Mouse (Mus musculus): ENCODE results near the gene Rbm20. TPM values are rescaled to one million over a fixed set of nuclear protein-coding genes. Genes with fewer than 3 reads are reported as not detected.

Rbm20 gene
- polyA plus RNA-seq, 1 experiment = 0.22 TPM

GRCm38 (mm10) chr19:53838850-53839249 is 161.7 kb downstream of the Rbm20 start:
- 60% methylated on average over 9 of the region's 9 CpGs for WGBS
- H3K4me1 ChIP-seq (ENCODE audit: control insufficient read depth, insufficient read depth, insufficient read length) = no peaks in the 10 kb centered on the region

GRCm38 (mm10) chr19:53839837-53840236 is 162.7 kb downstream of the Rbm20 start:
- TF ChIP-seq CTCF (IDR thresholded peaks at IDR 0.05; ENCODE audit: extremely low read depth, insufficient read depth, insufficient read length, insufficient replicate concordance) (no peak), POLR2A (IDR thresholded peaks at IDR 0.05; ENCODE audit: low read depth, low read length) (no peak)
- Histone ChIP-seq H3K36me3 (ENCODE audit: control insufficient read depth, insufficient read depth, low read length) (no peaks in the 10 kb centered on the region), H3K4me1 (ENCODE audit: control insufficient read depth, insufficient read depth, insufficient read length) (no peaks in the 10 kb centered on the region), H3K27me3 (ENCODE audit: control insufficient read depth, insufficient read depth, low read length) (no peaks in the 10 kb centered on the region), H3K27ac (ENCODE audit: insufficient read depth, low read length) (no peak overlapping the region), H3K4me3 (ENCODE audit: extremely low read depth, insufficient read depth, insufficient read length) (no peak overlapping the region)
- DNase-seq (ENCODE audit: low read depth in 1 of 2, low spot score in 2 of 2) = no peak
- 87% methylated on average over 6 of the region's 6 CpGs for WGBS

More at GRCm38 (mm10) chr19:53838850-53839249, 161.7 kb downstream of the Rbm20 start:
- Histone ChIP-seq H3K27me3 (ENCODE audit: control insufficient read depth, insufficient read depth, low read length) (no peaks in the 10 kb centered on the region), H3K27ac (ENCODE audit: insufficient read depth, low read length) (no peak overlapping the region), H3K36me3 (ENCODE audit: control insufficient read depth, insufficient read depth, low read length) (no peaks in the 10 kb centered on the region), H3K4me3 (ENCODE audit: extremely low read depth, insufficient read depth, insufficient read length) (no peak overlapping the region)
- TF ChIP-seq CTCF (IDR thresholded peaks at IDR 0.05; ENCODE audit: extremely low read depth, insufficient read depth, insufficient read length, insufficient replicate concordance) = peak; percentile 1; the same call in 1 of the 2 replicates
- no peak for TF ChIP-seq POLR2A (IDR thresholded peaks at IDR 0.05; ENCODE audit: low read depth, low read length)
- DNase-seq (ENCODE audit: low read depth in 1 of 2, low spot score in 2 of 2) = no peak

- Histone ChIP-seq H3K4me3 (ENCODE audit: extremely low read depth, insufficient read depth, insufficient read length) (no peak overlapping the region), H3K27me3 (ENCODE audit: control insufficient read depth, insufficient read depth, low read length) (no peaks in the 10 kb centered on the region), H3K36me3 (ENCODE audit: control insufficient read depth, insufficient read depth, low read length) (no peaks in the 10 kb centered on the region), H3K27ac (ENCODE audit: insufficient read depth, low read length) (no peak overlapping the region), H3K4me1 (ENCODE audit: control insufficient read depth, insufficient read depth, insufficient read length) (no peaks in the 10 kb centered on the region)
- peak; percentile 47 to 80 for DNase-seq (ENCODE audit: low read depth in 1 of 2, low spot score in 2 of 2)
- WGBS = 66% methylated on average over 8 of the region's 8 CpGs
- TF ChIP-seq CTCF (IDR thresholded peaks at IDR 0.05; ENCODE audit: extremely low read depth, insufficient read depth, insufficient read length, insufficient replicate concordance) (peak; percentile 86; the same call in 1 of the 2 replicates), POLR2A (IDR thresholded peaks at IDR 0.05; ENCODE audit: low read depth, low read length) (no peak)
Measured at GRCm38 (mm10) chr19:53841915-53842314, 164.8 kb downstream of the Rbm20 start.

DNA sequence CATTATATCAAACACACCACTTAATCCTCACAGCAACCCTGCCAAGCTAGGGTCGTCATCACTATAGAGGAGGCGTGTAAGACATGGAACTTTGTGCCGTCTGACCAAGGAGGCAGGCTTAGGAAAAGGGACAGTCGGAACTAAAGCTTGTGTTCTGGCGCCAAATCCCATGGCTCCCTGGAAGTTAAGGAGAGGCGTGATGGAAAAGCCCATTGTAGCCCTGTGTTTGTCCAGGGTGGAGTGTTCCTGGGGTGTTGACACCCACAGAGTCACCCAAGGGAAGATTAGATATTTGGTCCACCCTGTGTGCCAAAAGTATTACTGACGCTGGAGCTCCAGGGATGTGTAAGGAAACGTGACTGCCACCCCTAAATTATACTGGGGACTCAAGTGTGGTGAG is 166.9 kb downstream of the Rbm20 start:
- H3K27ac ChIP-seq (ENCODE audit: insufficient read depth, low read length) = no peak overlapping the region
- H3K36me3 ChIP-seq (ENCODE audit: control insufficient read depth, insufficient read depth, low read length) = no peaks in the 10 kb centered on the region
- DNase-seq (ENCODE audit: low read depth in 1 of 2, low spot score in 2 of 2) = no peak
- no peaks in the 10 kb centered on the region for H3K27me3 ChIP-seq (ENCODE audit: control insufficient read depth, insufficient read depth, low read length)
- H3K4me3 ChIP-seq (ENCODE audit: extremely low read depth, insufficient read depth, insufficient read length) = no peak overlapping the region
- TF ChIP-seq POLR2A (IDR thresholded peaks at IDR 0.05; ENCODE audit: low read depth, low read length) = no peak
- TF ChIP-seq CTCF (IDR thresholded peaks at IDR 0.05; ENCODE audit: extremely low read depth, insufficient read depth, insufficient read length, insufficient replicate concordance) = no peak
- no peaks in the 10 kb centered on the region for H3K4me1 ChIP-seq (ENCODE audit: control insufficient read depth, insufficient read depth, insufficient read length)
- WGBS = 92% methylated on average over 8 of the region's 8 CpGs

- TF ChIP-seq CTCF (IDR thresholded peaks at IDR 0.05; ENCODE audit: extremely low read depth, insufficient read depth, insufficient read length, insufficient replicate concordance) (no peak), POLR2A (IDR thresholded peaks at IDR 0.05; ENCODE audit: low read depth, low read length) (no peak)
- Histone ChIP-seq H3K4me3 (ENCODE audit: extremely low read depth, insufficient read depth, insufficient read length) (no peak overlapping the region), H3K4me1 (ENCODE audit: control insufficient read depth, insufficient read depth, insufficient read length) (no peaks in the 10 kb centered on the region), H3K27ac (ENCODE audit: insufficient read depth, low read length) (no peak overlapping the region), H3K36me3 (ENCODE audit: control insufficient read depth, insufficient read depth, low read length) (no peaks in the 10 kb centered on the region), H3K27me3 (ENCODE audit: control insufficient read depth, insufficient read depth, low read length) (no peaks in the 10 kb centered on the region)
- no peak for DNase-seq (ENCODE audit: low read depth in 1 of 2, low spot score in 2 of 2)
- WGBS = 87% methylated on average over 10 of the region's 10 CpGs
Measured at GRCm38 (mm10) chr19:53848272-53848995, 171.3 kb downstream of the Rbm20 start.

DNA sequence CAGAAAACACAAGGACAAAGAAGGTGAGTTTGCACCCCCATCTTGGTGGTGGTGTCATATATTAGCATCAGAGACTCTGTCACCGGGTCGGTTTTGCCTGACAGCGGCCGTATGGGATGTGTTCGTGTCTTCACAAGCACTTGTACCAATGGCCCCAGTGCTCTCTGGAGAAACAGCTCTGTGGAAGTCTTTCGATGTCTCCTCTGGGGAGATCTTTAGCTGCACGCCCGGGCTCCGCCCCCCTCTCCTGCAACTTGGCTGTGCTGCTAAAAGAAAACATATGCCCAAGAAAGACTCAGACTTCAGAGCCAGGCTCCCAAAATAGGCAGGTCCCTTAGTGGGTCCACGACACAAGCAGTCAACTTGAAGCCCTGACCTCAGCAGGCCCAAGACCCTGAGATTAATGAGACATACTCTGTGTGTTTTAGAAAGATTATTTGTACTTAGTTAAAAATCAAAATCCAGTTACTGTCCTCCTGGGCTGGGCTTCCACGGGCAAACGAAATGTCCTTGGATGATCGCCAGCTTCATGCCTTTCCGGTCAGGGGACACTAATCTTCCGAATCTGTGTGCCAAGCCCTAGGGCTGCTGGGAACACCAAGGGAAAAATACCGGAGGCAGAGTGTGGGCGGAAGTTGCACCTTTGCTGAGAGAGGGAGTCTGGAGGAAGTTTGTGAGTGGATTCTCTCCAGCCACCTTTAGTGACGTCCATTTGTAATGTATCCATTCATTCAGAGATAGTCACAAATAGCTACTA is 173.2 kb downstream of the Rbm20 start:
- H3K27ac ChIP-seq (ENCODE audit: insufficient read depth, low read length) = 0 out of 2 replicates have a peak overlapping the region, but pooled peaks have one; percentile 8
- DNase-seq (ENCODE audit: low read depth in 1 of 2, low spot score in 2 of 2) = no peak
- no peak overlapping the region for H3K4me3 ChIP-seq (ENCODE audit: extremely low read depth, insufficient read depth, insufficient read length)
- TF ChIP-seq CTCF (IDR thresholded peaks at IDR 0.05; ENCODE audit: extremely low read depth, insufficient read depth, insufficient read length, insufficient replicate concordance) = no peak
- TF ChIP-seq POLR2A (IDR thresholded peaks at IDR 0.05; ENCODE audit: low read depth, low read length) = no peak
- H3K36me3 ChIP-seq (ENCODE audit: control insufficient read depth, insufficient read depth, low read length) = no peaks in the 10 kb centered on the region
- 77% methylated on average over 18 of the region's 18 CpGs for WGBS
- no peaks in the 10 kb centered on the region for H3K4me1 ChIP-seq (ENCODE audit: control insufficient read depth, insufficient read depth, insufficient read length)
- no peaks in the 10 kb centered on the region for H3K27me3 ChIP-seq (ENCODE audit: control insufficient read depth, insufficient read depth, low read length)
